Mouse (Mus musculus) heart, embryonic 12.5 days (tissue): ENCODE measurements around the gene Tmc5. TPM values are rescaled to one million over a fixed set of nuclear protein-coding genes. Genes with fewer than 3 reads are reported as not detected.

Experiments used
- ATAC-seq: fragments of 200-750 bp; cut with Nextera tagmentation; 2 replicates; pipeline ENCODE4 v1.8.0; 2017; ENCODE audit warnings: moderate TSS enrichment, moderate library complexity; ENCODE audit not compliant: insufficient number of reproducible peaks, low FRiP score
- H3K27ac ChIP-seq: fragments of 300-500 bp; sonication (generic); 2 replicates; pipeline ENCODE4 v1.5.1; 2016; ENCODE audit warnings: mild to moderate bottlenecking, moderate library complexity; ENCODE audit not compliant: poor library complexity, severe bottlenecking
- H3K27me3 ChIP-seq: fragments of 300-500 bp; sonication (generic); replicated peaks from 2 replicates; pipeline ENCODE4 v1.6.1; 2016; ENCODE audit warnings: mild to moderate bottlenecking, moderate library complexity
- H3K36me3 ChIP-seq: fragments of 300-500 bp; sonication (generic); 2 replicates; pipeline ENCODE4 v1.6.1; 2016; ENCODE audit warnings: mild to moderate bottlenecking, moderate library complexity
- H3K4me1 ChIP-seq: fragments of 300-500 bp; sonication (generic); replicated peaks from 2 replicates; pipeline ENCODE4 v1.6.1; 2016; ENCODE audit warnings: mild to moderate bottlenecking
- H3K4me2 ChIP-seq: fragments of 300-500 bp; sonication (generic); 2 replicates; pipeline ENCODE4 v1.6.1; 2016; ENCODE audit warnings: mild to moderate bottlenecking, moderate library complexity
- H3K4me3 ChIP-seq: fragments of 300-500 bp; sonication (generic); 2 replicates; pipeline ENCODE4 v1.5.1; 2016; ENCODE audit warnings: mild to moderate bottlenecking
- H3K9ac ChIP-seq: fragments of 300-500 bp; sonication (generic); 2 replicates; pipeline ENCODE4 v1.6.1; 2016; ENCODE audit warnings: mild to moderate bottlenecking, moderate library complexity
- H3K9me3 ChIP-seq: fragments of 300-500 bp; sonication (generic); replicated peaks from 2 replicates; pipeline ENCODE4 v1.6.1; 2016; ENCODE audit warnings: mild to moderate bottlenecking, moderate library complexity
- WGBS: fragments of 180-500 bp; shearing (Covaris S2); methylation state at CpG from one replicate; pipeline ENCODE4 v1.1.7; 2016; 5-methylcytosine and 5-hydroxymethylcytosine counted together
- polyA plus RNA-seq: library from polyadenylated mRNA; unstranded; fragments of >200 nt; fragmentation: Nextera tagmentation; extraction: Ambion mirVana; gene quantifications from 2 replicates; pipeline ENCODE4 v1.2.1, GENCODE M21; 2016

The Tmc5 gene
- polyA plus RNA-seq, 1 experiment from 2014 or later, result 0.22 TPM

- Histone ChIP-seq H3K4me1 (peaks cover 9% of the 10 kb centered on the region), H3K9me3 (no peaks in the 10 kb centered on the region), H3K9ac (peak within 1 kb of the TSS; percentile 73), H3K27me3 (no peaks in the 10 kb centered on the region), H3K36me3 (peaks cover 7% of the 10 kb centered on the region; the same call in 1 of the 2 replicates), H3K4me2 (peak within 1 kb of the TSS; percentile 92), H3K4me3 (peak within 1 kb of the TSS; percentile 87), H3K27ac (no peak within 1 kb of the TSS)
- under 1% methylated on average over 48 of the region's 48 CpGs for whole genome bisulfite sequencing
- ATAC-seq, result peak; percentile 97
Observed at GRCm38 (mm10) chr7:118712228-118713173, 115.4 kb downstream of the Tmc5 start, which contains the start of gene Ccp110. TSS of gene Ccp110 (plus strand) at chr7:118712552.

GRCm38 (mm10) chr7:118714873-118715272 is 117.8 kb downstream of the Tmc5 start:
- peaks cover 9% of the 10 kb centered on the region for H3K4me1 ChIP-seq
- no peaks in the 10 kb centered on the region for H3K27me3 ChIP-seq
- ATAC-seq, result no peak
- no peak overlapping the region for H3K4me2 ChIP-seq
- no peak overlapping the region for H3K27ac ChIP-seq
- H3K4me3 ChIP-seq, result no peak overlapping the region
- H3K9ac ChIP-seq, result no peak overlapping the region
- H3K9me3 ChIP-seq, result no peaks in the 10 kb centered on the region
- H3K36me3 ChIP-seq, result peaks cover 16% of the 10 kb centered on the region
- 62% methylated on average over 1 of the region's 1 CpGs for WGBS

GRCm38 (mm10) chr7:118718066-118718465 is 121.0 kb downstream of the Tmc5 start:
- Histone ChIP-seq H3K36me3 (peaks cover 33% of the 10 kb centered on the region), H3K4me2 (no peak overlapping the region), H3K9me3 (no peaks in the 10 kb centered on the region), H3K27me3 (no peaks in the 10 kb centered on the region), H3K27ac (no peak overlapping the region), H3K4me3 (no peak overlapping the region), H3K4me1 (peaks cover 6% of the 10 kb centered on the region), H3K9ac (no peak overlapping the region)
- WGBS, result 88% methylated on average over 4 of the region's 4 CpGs
- ATAC-seq, result no peak

GRCm38 (mm10) chr7:118723927-118724326 is 126.8 kb downstream of the Tmc5 start:
- no peak overlapping the region for H3K4me3 ChIP-seq
- no peak for ATAC-seq
- H3K27me3 ChIP-seq, result no peaks in the 10 kb centered on the region
- no peak overlapping the region; the same call in 1 of the 2 replicates for H3K9ac ChIP-seq
- H3K9me3 ChIP-seq, result no peaks in the 10 kb centered on the region
- H3K36me3 ChIP-seq, result peaks cover 64% of the 10 kb centered on the region
- 85% methylated on average over 9 of the region's 9 CpGs for WGBS
- no peak overlapping the region for H3K4me2 ChIP-seq
- H3K27ac ChIP-seq, result no peak overlapping the region
- H3K4me1 ChIP-seq, result no peaks in the 10 kb centered on the region

Other genes starting within 250 kb of the Tmc5 start
- gene Syt17, start 149.1 kb upstream of the Tmc5 start, polyA plus RNA-seq, result 1.2 and 1.4 TPM in 2 replicates
- 3.7 and 4.1 TPM in 2 replicates for gene Itpripl2, start 105.3 kb upstream of the Tmc5 start, polyA plus RNA-seq
- gene Coq7, start 63.9 kb upstream of the Tmc5 start, polyA plus RNA-seq, result 148 and 149 TPM in 2 replicates
- gene Tmc7, start 12.6 kb upstream of the Tmc5 start, polyA plus RNA-seq, result 2.4 TPM in 2 replicates
- 70.1 and 74.6 TPM in 2 replicates for gene Gde1, start 108.5 kb downstream of the Tmc5 start, polyA plus RNA-seq
- 9.6 and 9.7 TPM in 2 replicates for gene Ccp110, start 115.3 kb downstream of the Tmc5 start, polyA plus RNA-seq
- gene Vps35l, start 142.9 kb downstream of the Tmc5 start, polyA plus RNA-seq, result 55.7 and 55.8 TPM in 2 replicates